Mouse (Mus musculus) megakaryocyte, embryonic 14.5 days (primary cell): ENCODE results near the gene Nr0b2. TPM values are rescaled to one million over a fixed set of nuclear protein-coding genes. Genes with fewer than 3 reads are reported as not detected.
A peak's percentile ranks its signal among the peaks of the same experiment; 100 is the strongest.

Source experiments
- H3K27me3 ChIP-seq: replicated peaks from 2 replicates; pipeline ENCODE3; 2012; ENCODE audit warnings: inconsistent platforms
- H3K36me3 ChIP-seq: replicated peaks from 2 replicates; pipeline ENCODE3; 2012; ENCODE audit warnings: low read length, inconsistent platforms, mixed read lengths
- H3K4me1 ChIP-seq: 2 replicates; pipeline ENCODE4 v1.6.1; 2012; ENCODE audit warnings: inconsistent platforms
- H3K4me3 ChIP-seq: replicated peaks from 2 replicates; pipeline ENCODE3; 2012; ENCODE audit warnings: moderate library complexity, mild to moderate bottlenecking, inconsistent platforms
- H3K9me3 ChIP-seq: 2 replicates; pipeline ENCODE4 v1.6.1; 2012; ENCODE audit warnings: inconsistent platforms
- FLI1 ChIP-seq: IDR thresholded peaks from 2 replicates; pipeline ENCODE4 v1.6.1; 2012; ENCODE audit warnings: low read length, inconsistent platforms, mixed read lengths
- GATA1 ChIP-seq: IDR thresholded peaks from 3 replicates; pipeline ENCODE4 v1.6.1; 2012; ENCODE audit warnings: mixed read lengths, low read length, inconsistent platforms, borderline replicate concordance
- polyA plus RNA-seq: library from polyadenylated mRNA; stranded (reverse); fragments of >175 nt; gene quantifications from 2 replicates; pipeline ENCODE4 v1.2.3, GENCODE M21; 2012; ENCODE audit warnings: low replicate concordance; ENCODE audit not compliant: insufficient read depth

The Nr0b2 gene
- polyA plus RNA-seq, 1 experiment: not detected

DNA sequence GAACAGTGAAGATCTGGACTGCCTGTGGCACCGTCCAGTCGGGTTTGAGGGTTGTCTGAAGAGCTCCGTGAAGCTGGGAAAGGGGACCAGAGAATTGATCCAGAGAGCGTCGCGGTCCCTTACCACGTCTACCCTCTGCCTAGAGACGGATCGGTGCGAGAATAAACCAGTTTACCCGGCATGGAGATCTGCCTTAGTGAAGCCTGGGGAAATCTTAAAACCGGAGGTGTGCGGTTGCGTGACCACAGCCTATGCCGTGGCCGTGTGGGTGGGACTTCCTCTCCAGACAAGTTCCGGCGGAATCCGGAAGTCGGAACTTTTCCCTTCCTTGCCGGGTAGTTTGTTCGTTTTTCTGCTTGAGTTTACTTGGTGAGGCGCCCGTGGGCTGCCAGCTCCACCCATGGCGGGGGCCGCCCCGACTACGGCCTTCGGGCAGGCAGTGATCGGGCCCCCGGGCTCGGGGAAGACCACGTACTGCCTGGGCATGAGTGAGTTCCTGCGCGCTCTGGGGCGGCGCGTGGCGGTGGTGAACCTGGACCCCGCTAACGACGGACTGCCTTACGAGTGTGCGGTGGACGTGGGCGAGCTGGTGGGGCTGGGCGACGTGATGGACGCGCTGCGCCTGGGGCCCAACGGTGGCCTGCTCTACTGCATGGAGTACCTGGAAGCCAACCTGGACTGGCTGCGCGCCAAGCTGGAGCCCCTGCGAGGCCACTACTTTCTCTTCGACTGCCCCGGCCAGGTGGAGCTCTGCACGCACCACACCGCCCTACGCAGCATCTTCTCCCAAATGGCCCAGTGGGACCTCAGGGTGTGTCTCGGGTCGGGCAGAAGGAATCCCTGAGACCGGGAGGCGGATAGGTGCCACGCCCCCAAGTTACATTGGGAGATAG lies 31.1 kb downstream of the Nr0b2 start, which contains the start of gene Gpn2:
Gene Gpn2, plus strand, starts transcription at position 304 of the 893 bp plus-strand sequence.
- H3K36me3 ChIP-seq: peaks cover 74% of the 10 kb centered on the region
- TF ChIP-seq GATA1: no peak
- no peak; the same call in 1 of the 2 replicates for TF ChIP-seq FLI1

DNA sequence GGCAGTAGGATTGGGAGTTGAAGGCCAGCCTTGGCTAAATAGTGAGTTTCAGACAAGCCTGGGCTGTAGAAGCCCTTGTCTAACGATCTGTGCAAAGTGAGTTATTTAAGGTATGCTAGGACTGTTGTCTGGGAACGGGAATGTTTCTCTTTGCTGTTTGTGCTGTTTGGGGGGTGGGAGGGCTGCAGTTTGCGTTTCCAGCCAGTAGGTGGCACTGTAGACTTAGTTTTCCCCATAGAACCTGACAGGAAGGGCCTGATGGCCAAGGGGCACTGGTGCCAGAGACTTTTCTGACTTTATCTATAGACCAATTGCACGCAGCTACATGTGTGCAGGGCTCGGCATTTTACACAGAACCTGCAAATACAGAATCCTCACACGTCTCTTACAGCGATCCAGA lies 39.4 kb downstream of the Nr0b2 start:
- Histone ChIP-seq H3K9me3 (no peaks in the 10 kb centered on the region), H3K4me3 (no peak overlapping the region), H3K27me3 (no peaks in the 10 kb centered on the region), H3K4me1 (peaks cover 11% of the 10 kb centered on the region), H3K36me3 (peaks cover 61% of the 10 kb centered on the region)
- TF ChIP-seq FLI1 (no peak), GATA1 (no peak)

More for the DNA sequence above, 31.1 kb downstream of the Nr0b2 start, which contains the start of gene Gpn2:
- Histone ChIP-seq H3K9me3 (no peaks in the 10 kb centered on the region), H3K4me3 (peak within 1 kb of the TSS; percentile 100), H3K27me3 (no peaks in the 10 kb centered on the region), H3K4me1 (peaks cover 42% of the 10 kb centered on the region)

DNA sequence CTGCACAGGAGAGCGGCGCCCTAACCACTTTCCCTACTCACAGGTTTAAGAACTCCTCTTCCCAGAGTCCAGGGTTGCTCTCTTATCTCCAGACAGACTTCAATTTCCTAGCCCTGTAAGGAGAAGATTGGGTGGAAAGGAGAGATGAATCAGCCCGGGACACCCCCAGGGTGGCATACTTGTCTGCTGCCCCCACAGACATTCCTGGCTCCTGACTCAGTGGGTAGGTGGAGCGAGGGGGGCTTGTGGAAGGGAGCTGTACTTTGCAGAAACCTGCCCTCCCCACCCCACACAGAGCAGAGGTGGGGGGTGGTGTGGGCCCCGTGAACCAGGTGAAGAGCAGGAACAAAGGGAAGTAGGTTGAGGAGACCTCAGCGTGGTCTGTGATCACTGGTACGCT lies 42.4 kb downstream of the Nr0b2 start:
- H3K4me1 ChIP-seq: peaks cover 29% of the 10 kb centered on the region

DNA sequence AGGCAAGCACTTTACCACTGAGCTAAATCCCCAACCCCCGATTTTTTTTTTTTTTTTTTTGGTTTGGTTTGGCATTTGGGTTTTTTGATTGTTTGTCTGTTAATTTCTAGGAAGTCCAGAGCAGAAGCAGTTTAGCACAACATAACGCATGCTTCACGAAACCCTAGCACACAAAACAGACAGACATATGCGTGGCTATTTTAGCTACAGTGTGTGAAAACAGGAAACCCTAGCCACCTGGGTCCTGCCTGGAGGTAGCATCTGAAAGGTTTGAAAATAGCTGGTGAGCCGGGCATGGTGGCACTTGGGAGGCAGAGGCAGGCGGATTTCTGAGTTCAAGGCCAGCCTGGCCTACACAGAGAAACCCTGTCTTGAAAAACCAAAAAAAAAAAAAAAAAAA lies 42.9 kb downstream of the Nr0b2 start:
- no peak overlapping the region for H3K4me3 ChIP-seq
- peaks cover 26% of the 10 kb centered on the region for H3K36me3 ChIP-seq
- H3K9me3 ChIP-seq: no peaks in the 10 kb centered on the region
- H3K27me3 ChIP-seq: peaks cover 8% of the 10 kb centered on the region
- TF ChIP-seq GATA1: no peak
- no peak for TF ChIP-seq FLI1
- H3K4me1 ChIP-seq: peaks cover 29% of the 10 kb centered on the region

More for the DNA sequence above, 42.4 kb downstream of the Nr0b2 start:
- peaks cover 31% of the 10 kb centered on the region for H3K36me3 ChIP-seq
- no peak for TF ChIP-seq GATA1
- TF ChIP-seq FLI1: no peak
- H3K27me3 ChIP-seq: peaks cover 8% of the 10 kb centered on the region
- no peak overlapping the region for H3K4me3 ChIP-seq
- no peaks in the 10 kb centered on the region for H3K9me3 ChIP-seq

DNA sequence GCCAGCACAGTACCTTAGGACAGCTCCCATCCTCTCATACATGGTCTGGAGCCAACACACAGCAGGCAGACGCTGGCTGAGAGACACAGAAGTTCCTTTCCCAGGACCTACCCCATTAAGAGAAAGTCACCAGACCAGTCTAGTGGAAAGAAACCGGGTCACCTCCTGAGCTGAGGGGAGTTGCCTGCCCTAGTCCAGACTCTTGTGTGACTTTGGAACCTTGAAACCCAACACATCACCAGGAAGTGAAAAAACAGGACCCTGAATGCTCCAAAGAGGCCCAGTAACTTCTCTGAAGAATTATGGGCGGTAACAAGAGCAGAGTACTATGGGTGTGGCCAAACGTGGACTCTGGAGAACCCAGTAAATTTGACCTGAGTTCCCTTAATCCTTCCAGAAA lies 45.4 kb downstream of the Nr0b2 start:
- Histone ChIP-seq H3K4me1 (peaks cover 18% of the 10 kb centered on the region), H3K9me3 (no peaks in the 10 kb centered on the region), H3K36me3 (peaks cover 33% of the 10 kb centered on the region), H3K27me3 (peaks cover 8% of the 10 kb centered on the region), H3K4me3 (no peak overlapping the region)
- no peak for TF ChIP-seq FLI1
- no peak for TF ChIP-seq GATA1

DNA sequence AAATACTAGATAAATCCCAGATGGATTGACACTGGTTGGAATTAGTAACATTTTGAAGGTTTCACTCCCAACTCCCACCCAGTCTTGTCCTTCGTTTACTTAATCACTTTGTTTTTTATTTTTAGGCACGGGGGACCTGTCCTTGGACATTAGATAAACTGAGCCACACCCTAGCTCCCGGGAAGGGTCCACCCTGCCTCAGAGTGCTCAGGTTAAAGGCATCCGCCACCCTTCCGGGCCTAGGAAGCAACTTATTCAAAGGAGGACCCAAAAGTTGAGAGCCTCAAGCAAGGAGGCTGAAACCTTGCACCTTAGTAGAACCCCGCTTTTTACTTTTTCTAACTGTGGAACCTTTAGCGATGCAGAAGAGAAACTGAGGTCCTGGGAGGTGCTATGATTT lies 45.9 kb downstream of the Nr0b2 start:
- peaks cover 38% of the 10 kb centered on the region for H3K36me3 ChIP-seq
- H3K27me3 ChIP-seq: peaks cover 8% of the 10 kb centered on the region
- peaks cover 18% of the 10 kb centered on the region for H3K4me1 ChIP-seq
- TF ChIP-seq FLI1 (no peak), GATA1 (no peak)
- peak overlapping the region; percentile 91 for H3K4me3 ChIP-seq
- no peaks in the 10 kb centered on the region for H3K9me3 ChIP-seq

DNA sequence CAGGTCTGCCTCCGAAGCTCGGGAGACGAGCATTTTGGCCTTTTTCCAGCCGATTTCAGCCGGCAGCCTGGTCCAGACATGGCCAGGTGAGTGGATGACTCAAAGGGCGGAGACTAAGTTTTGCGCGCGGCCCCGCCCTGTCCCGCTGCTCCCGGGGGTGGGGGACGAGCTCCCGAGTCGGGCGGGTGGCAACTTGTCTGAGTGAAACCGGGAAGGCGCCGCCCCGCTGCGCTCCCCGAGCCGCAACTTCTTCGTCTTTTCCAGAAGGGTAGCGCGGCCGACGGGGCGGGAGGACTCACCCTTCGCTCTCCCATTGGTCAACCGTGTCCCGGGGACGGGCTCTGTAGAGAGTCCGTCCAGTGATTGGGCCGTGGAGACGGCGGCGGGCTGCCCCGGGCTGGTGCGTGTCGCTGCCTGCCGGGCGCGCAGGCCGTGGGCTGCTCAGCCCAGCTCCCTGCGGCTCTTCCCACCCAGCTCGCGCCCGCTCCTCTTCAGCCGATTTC lies 46.4 kb downstream of the Nr0b2 start:
- no peak for TF ChIP-seq GATA1
- no peak for TF ChIP-seq FLI1
- H3K4me1 ChIP-seq: peaks cover 18% of the 10 kb centered on the region
- H3K36me3 ChIP-seq: peaks cover 39% of the 10 kb centered on the region
- peak overlapping the region; percentile 91 for H3K4me3 ChIP-seq
- no peaks in the 10 kb centered on the region for H3K9me3 ChIP-seq
- H3K27me3 ChIP-seq: peaks cover 8% of the 10 kb centered on the region

DNA sequence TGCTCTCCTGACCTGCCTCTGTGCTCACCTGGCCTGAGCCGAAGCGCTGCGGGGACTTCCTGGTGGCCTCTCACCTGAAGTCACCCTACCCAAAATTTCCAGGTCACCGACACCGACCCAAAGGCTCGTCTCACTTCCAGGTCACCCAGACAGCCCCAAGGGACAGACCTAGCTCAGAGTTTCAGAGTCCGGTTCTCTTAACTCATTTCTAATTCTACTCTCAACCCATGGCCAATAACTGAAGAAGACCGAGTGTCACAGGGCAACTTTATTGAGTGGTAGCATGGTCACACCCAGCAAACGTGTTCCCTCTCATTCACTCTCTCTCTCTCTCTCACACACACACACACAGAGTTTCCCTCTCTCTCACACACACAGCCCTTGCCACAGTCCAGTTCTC lies 47.1 kb downstream of the Nr0b2 start:
- peaks cover 41% of the 10 kb centered on the region for H3K36me3 ChIP-seq
- no peak for TF ChIP-seq GATA1
- no peak for TF ChIP-seq FLI1
- peaks cover 8% of the 10 kb centered on the region for H3K27me3 ChIP-seq
- no peaks in the 10 kb centered on the region for H3K9me3 ChIP-seq
- H3K4me3 ChIP-seq: peak overlapping the region; percentile 91
- H3K4me1 ChIP-seq: peaks cover 18% of the 10 kb centered on the region

DNA sequence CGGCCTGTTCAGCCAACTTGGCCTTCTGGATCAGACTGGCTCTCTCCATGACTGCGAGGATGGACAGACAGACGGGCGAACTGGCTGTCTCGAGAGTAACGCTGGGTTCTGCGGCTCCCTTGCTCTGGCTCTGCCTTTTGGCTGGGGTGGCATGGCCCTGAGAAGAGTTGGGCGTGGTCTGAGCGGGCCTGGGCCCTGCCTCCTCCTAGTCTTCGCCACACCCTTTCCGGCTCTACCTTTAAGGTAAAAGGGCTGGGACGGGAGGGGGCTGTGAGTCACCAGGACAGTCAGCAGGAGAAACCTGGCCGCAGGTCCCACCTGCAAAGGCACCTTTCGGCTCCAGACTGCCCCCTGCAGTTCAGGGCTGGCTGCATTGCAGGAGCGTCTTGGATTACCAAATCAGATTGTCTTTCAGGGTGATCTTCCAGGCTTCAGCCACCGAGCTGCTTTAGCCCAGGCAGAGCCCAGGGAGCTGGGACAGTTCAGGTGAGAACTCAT lies 48.6 kb downstream of the Nr0b2 start, which contains the start of gene Sfn:
Gene Sfn, minus strand, starts transcription at position 448 of the 498 bp plus-strand sequence.
- Histone ChIP-seq H3K9me3 (no peaks in the 10 kb centered on the region), H3K4me3 (no peak within 1 kb of the TSS), H3K4me1 (peaks cover 18% of the 10 kb centered on the region), H3K36me3 (peaks cover 52% of the 10 kb centered on the region), H3K27me3 (peaks cover 8% of the 10 kb centered on the region)
- no peak for TF ChIP-seq FLI1
- TF ChIP-seq GATA1: no peak

DNA sequence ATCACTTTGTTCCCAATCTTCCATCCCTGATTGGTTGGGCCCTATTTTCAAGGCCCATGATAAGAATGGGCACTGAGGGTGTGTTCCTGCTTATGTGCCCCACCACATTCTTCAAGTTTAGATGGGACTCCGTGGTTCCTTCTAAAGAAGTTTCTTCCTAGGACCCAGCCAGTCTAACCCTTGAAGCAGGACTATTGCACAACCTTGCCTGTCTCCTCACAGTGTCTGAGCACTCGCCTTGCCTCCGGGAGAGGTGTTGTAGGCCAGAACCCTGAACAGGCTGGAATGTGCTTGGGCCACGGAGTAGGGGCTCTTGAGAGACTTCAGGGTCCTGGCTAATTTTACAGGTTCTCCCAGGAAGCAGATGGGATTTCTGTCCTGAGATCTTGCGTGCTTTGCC lies 49.9 kb downstream of the Nr0b2 start:
- H3K36me3 ChIP-seq: peaks cover 65% of the 10 kb centered on the region
- no peak overlapping the region for H3K4me3 ChIP-seq
- H3K9me3 ChIP-seq: no peaks in the 10 kb centered on the region
- peaks cover 20% of the 10 kb centered on the region for H3K4me1 ChIP-seq
- TF ChIP-seq FLI1: no peak
- no peak for TF ChIP-seq GATA1
- H3K27me3 ChIP-seq: peaks cover 8% of the 10 kb centered on the region
